Mouse (Mus musculus): ENCODE data around the gene Mogs. TPM values are rescaled to one million over a fixed set of nuclear protein-coding genes. Genes with fewer than 3 reads are reported as not detected.

The Mogs gene
- polyA plus RNA-seq, 1 experiment from 2014 or later = 22.1 TPM

- Histone ChIP-seq H3K36me3 (replicated peaks; ENCODE audit: control insufficient read depth, insufficient read depth, low read depth, low read length) (no peaks in the 10 kb centered on the region; the same call in 1 of the 2 replicates), H3K4me2 (ENCODE audit: low read depth, low read length) (peak overlapping the region; percentile 55), H3K27me3 (ENCODE audit: control insufficient read depth, insufficient read depth, low read length) (no peaks in the 10 kb centered on the region), H3K9ac (replicated peaks; ENCODE audit: low read length) (peak overlapping the region; percentile 73; the same call in 1 of the 2 replicates), H3K27ac (replicated peaks; ENCODE audit: low read depth, low read length) (no peak overlapping the region), H3K4me1 (ENCODE audit: control insufficient read depth, insufficient read depth, low read length) (peaks cover 8% of the 10 kb centered on the region), H3K9me3 (replicated peaks; ENCODE audit: control insufficient read depth, low read length) (no peaks in the 10 kb centered on the region), H3K4me3 (ENCODE audit: low read depth, low read length) (no peak overlapping the region; the same call in 1 of the 2 replicates)
- DNase-seq (ENCODE audit: low spot score) (no peak), ATAC-seq (replicated peaks; ENCODE audit: insufficient number of reproducible peaks, low FRiP score, low TSS enrichment, low read depth) (no peak)
- WGBS = 74% methylated on average over 7 of the region's 7 CpGs
Measured at GRCm38 (mm10) chr6:83119734-83120051, 4.4 kb downstream of the Mogs start.

- peaks cover 8% of the 10 kb centered on the region for H3K4me1 ChIP-seq (ENCODE audit: control insufficient read depth, insufficient read depth, low read length)
- DNase-seq (ENCODE audit: low spot score) = peak; percentile 97
- H3K36me3 ChIP-seq (replicated peaks; ENCODE audit: control insufficient read depth, insufficient read depth, low read depth, low read length) = no peaks in the 10 kb centered on the region; the same call in 1 of the 2 replicates
- H3K9ac ChIP-seq (replicated peaks; ENCODE audit: low read length) = peak within 1 kb of the TSS; percentile 98
- H3K9me3 ChIP-seq (replicated peaks; ENCODE audit: control insufficient read depth, low read length) = no peaks in the 10 kb centered on the region
- peak within 1 kb of the TSS; percentile 97 for H3K4me2 ChIP-seq (ENCODE audit: low read depth, low read length)
- H3K27me3 ChIP-seq (ENCODE audit: control insufficient read depth, insufficient read depth, low read length) = no peaks in the 10 kb centered on the region
- H3K4me3 ChIP-seq (ENCODE audit: low read depth, low read length) = peak within 1 kb of the TSS; percentile 54
- H3K27ac ChIP-seq (replicated peaks; ENCODE audit: low read depth, low read length) = peak within 1 kb of the TSS; percentile 99
- under 1% methylated on average over 38 of the region's 38 CpGs for WGBS
- peak; percentile 95 for ATAC-seq (replicated peaks; ENCODE audit: insufficient number of reproducible peaks, low FRiP score, low TSS enrichment, low read depth)
Measured at GRCm38 (mm10) chr6:83120930-83121862, 5.9 kb downstream of the Mogs start, which contains the start of gene Wbp1. Gene Wbp1, minus strand, starts transcription at chr6:83121559.

- DNase-seq (ENCODE audit: low spot score) (peak; percentile 40), ATAC-seq (replicated peaks; ENCODE audit: insufficient number of reproducible peaks, low FRiP score, low TSS enrichment, low read depth) (peak; percentile 2)
- no peaks in the 10 kb centered on the region; the same call in 1 of the 2 replicates for H3K36me3 ChIP-seq (replicated peaks; ENCODE audit: control insufficient read depth, insufficient read depth, low read depth, low read length)
- peaks cover 8% of the 10 kb centered on the region for H3K4me1 ChIP-seq (ENCODE audit: control insufficient read depth, insufficient read depth, low read length)
- H3K27me3 ChIP-seq (ENCODE audit: control insufficient read depth, insufficient read depth, low read length) = no peaks in the 10 kb centered on the region
- H3K9ac ChIP-seq (replicated peaks; ENCODE audit: low read length) = peak overlapping the region; percentile 98
- H3K4me2 ChIP-seq (ENCODE audit: low read depth, low read length) = peak overlapping the region; percentile 97
- WGBS = 1% methylated on average over 35 of the region's 52 CpGs
- H3K4me3 ChIP-seq (ENCODE audit: low read depth, low read length) = peak overlapping the region; percentile 54
- H3K27ac ChIP-seq (replicated peaks; ENCODE audit: low read depth, low read length) = peak overlapping the region; percentile 99
- no peaks in the 10 kb centered on the region for H3K9me3 ChIP-seq (replicated peaks; ENCODE audit: control insufficient read depth, low read length)
Measured at GRCm38 (mm10) chr6:83121863-83122710, 6.8 kb downstream of the Mogs start.

- DNase-seq (ENCODE audit: low spot score) (no peak), ATAC-seq (replicated peaks; ENCODE audit: insufficient number of reproducible peaks, low FRiP score, low TSS enrichment, low read depth) (no peak)
- Histone ChIP-seq H3K9ac (replicated peaks; ENCODE audit: low read length) (peak overlapping the region; percentile 98), H3K36me3 (replicated peaks; ENCODE audit: control insufficient read depth, insufficient read depth, low read depth, low read length) (no peaks in the 10 kb centered on the region; the same call in 1 of the 2 replicates), H3K27ac (replicated peaks; ENCODE audit: low read depth, low read length) (no peak overlapping the region), H3K4me3 (ENCODE audit: low read depth, low read length) (no peak overlapping the region; the same call in 1 of the 2 replicates), H3K27me3 (ENCODE audit: control insufficient read depth, insufficient read depth, low read length) (no peaks in the 10 kb centered on the region), H3K4me1 (ENCODE audit: control insufficient read depth, insufficient read depth, low read length) (peaks cover 8% of the 10 kb centered on the region), H3K9me3 (replicated peaks; ENCODE audit: control insufficient read depth, low read length) (no peaks in the 10 kb centered on the region), H3K4me2 (ENCODE audit: low read depth, low read length) (peak overlapping the region; percentile 97)
- WGBS = 78% methylated on average over 5 of the region's 5 CpGs
Measured at GRCm38 (mm10) chr6:83122961-83123360, 7.7 kb downstream of the Mogs start.

- DNase-seq (ENCODE audit: low spot score) (peak; percentile 98), ATAC-seq (replicated peaks; ENCODE audit: insufficient number of reproducible peaks, low FRiP score, low TSS enrichment, low read depth) (no peak)
- H3K4me3 ChIP-seq (ENCODE audit: low read depth, low read length) = peak overlapping the region; percentile 74
- no peaks in the 10 kb centered on the region for H3K9me3 ChIP-seq (replicated peaks; ENCODE audit: control insufficient read depth, low read length)
- peak overlapping the region; percentile 82 for H3K4me2 ChIP-seq (ENCODE audit: low read depth, low read length)
- H3K4me1 ChIP-seq (ENCODE audit: control insufficient read depth, insufficient read depth, low read length) = peaks cover 5% of the 10 kb centered on the region
- no peaks in the 10 kb centered on the region for H3K27me3 ChIP-seq (ENCODE audit: control insufficient read depth, insufficient read depth, low read length)
- H3K27ac ChIP-seq (replicated peaks; ENCODE audit: low read depth, low read length) = no peak overlapping the region
- no peaks in the 10 kb centered on the region for H3K36me3 ChIP-seq (replicated peaks; ENCODE audit: control insufficient read depth, insufficient read depth, low read depth, low read length)
- H3K9ac ChIP-seq (replicated peaks; ENCODE audit: low read length) = peak overlapping the region; percentile 76
- under 1% methylated on average over 30 of the region's 30 CpGs for WGBS
Measured at GRCm38 (mm10) chr6:83124851-83125312, 9.6 kb downstream of the Mogs start.

GRCm38 (mm10) chr6:83125331-83125730 lies 10.0 kb downstream of the Mogs start, which contains the start of gene Ino80b:
Gene Ino80b, minus strand, starts transcription at chr6:83125431.
- peak within 1 kb of the TSS; percentile 76 for H3K9ac ChIP-seq (replicated peaks; ENCODE audit: low read length)
- DNase-seq (ENCODE audit: low spot score) = no peak
- no peaks in the 10 kb centered on the region for H3K27me3 ChIP-seq (ENCODE audit: control insufficient read depth, insufficient read depth, low read length)
- H3K4me1 ChIP-seq (ENCODE audit: control insufficient read depth, insufficient read depth, low read length) = peaks cover 3% of the 10 kb centered on the region
- H3K4me2 ChIP-seq (ENCODE audit: low read depth, low read length) = peak within 1 kb of the TSS; percentile 82
- H3K36me3 ChIP-seq (replicated peaks; ENCODE audit: control insufficient read depth, insufficient read depth, low read depth, low read length) = no peaks in the 10 kb centered on the region
- 15% methylated on average over 5 of the region's 5 CpGs for WGBS
- ATAC-seq (replicated peaks; ENCODE audit: insufficient number of reproducible peaks, low FRiP score, low TSS enrichment, low read depth) = no peak
- peak within 1 kb of the TSS; percentile 74 for H3K4me3 ChIP-seq (ENCODE audit: low read depth, low read length)
- no peak within 1 kb of the TSS for H3K27ac ChIP-seq (replicated peaks; ENCODE audit: low read depth, low read length)
- no peaks in the 10 kb centered on the region for H3K9me3 ChIP-seq (replicated peaks; ENCODE audit: control insufficient read depth, low read length)

- no peak overlapping the region for H3K27ac ChIP-seq (replicated peaks; ENCODE audit: low read depth, low read length)
- H3K36me3 ChIP-seq (replicated peaks; ENCODE audit: control insufficient read depth, insufficient read depth, low read depth, low read length) = no peaks in the 10 kb centered on the region
- H3K27me3 ChIP-seq (ENCODE audit: control insufficient read depth, insufficient read depth, low read length) = no peaks in the 10 kb centered on the region
- peaks cover 3% of the 10 kb centered on the region for H3K4me1 ChIP-seq (ENCODE audit: control insufficient read depth, insufficient read depth, low read length)
- DNase-seq (ENCODE audit: low spot score) (no peak), ATAC-seq (replicated peaks; ENCODE audit: insufficient number of reproducible peaks, low FRiP score, low TSS enrichment, low read depth) (no peak)
- H3K9me3 ChIP-seq (replicated peaks; ENCODE audit: control insufficient read depth, low read length) = no peaks in the 10 kb centered on the region
- WGBS = 96% methylated on average over 5 of the region's 5 CpGs
- no peak overlapping the region for H3K9ac ChIP-seq (replicated peaks; ENCODE audit: low read length)
- no peak overlapping the region for H3K4me2 ChIP-seq (ENCODE audit: low read depth, low read length)
- H3K4me3 ChIP-seq (ENCODE audit: low read depth, low read length) = no peak overlapping the region
Measured at GRCm38 (mm10) chr6:83127419-83127818, 12.1 kb downstream of the Mogs start.

All from embryonic facial prominence, embryonic 11.5 days (tissue).